In the genomic region with DNA sequence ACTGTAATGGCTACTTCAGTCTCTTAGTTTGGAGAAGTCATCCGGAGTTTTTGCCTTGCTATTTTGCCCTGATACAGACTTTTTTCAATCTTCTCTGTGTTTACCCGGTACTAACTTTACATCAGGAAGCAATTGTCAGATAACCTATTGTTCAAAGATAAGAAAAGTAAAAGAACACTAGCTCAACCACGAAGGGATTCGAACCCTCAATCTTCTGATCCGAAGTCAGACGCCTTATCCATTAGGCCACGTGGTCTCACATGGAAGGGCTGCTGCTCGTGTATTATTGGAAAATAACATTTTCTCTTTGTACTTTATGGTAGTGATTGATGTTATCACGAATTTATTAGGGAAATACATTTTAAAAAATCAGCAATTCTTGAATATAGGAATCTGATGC, we compare ENCODE assay signal across 9 mouse cellular contexts. TPM values are rescaled to one million over a fixed set of nuclear protein-coding genes. Genes with fewer than 3 reads are reported as not detected.
DNase-seq lines count a peak whose midpoint lies in the region; ATAC-seq and TF ChIP-seq lines count a peak whose summit lies in the region.
"Had no signal": no experiment of that assay in that cellular context is flagged by ENCODE, and none has a peak within 500 bp of the region (broad histone marks: within the 10 kb centered on the region; RNA-seq: fewer than 3 reads in every experiment).

No protein-coding gene starts in this region.

- no peak overlapping the region for H3K4me3 ChIP-seq in thymus, adult 2 months (ENCODE audit: control insufficient read depth, insufficient read depth, low read length)

- DNase-seq in adrenal gland, postnatal 10 days, result peak; percentile 68
- DNase-seq in adrenal gland, adult 8-10 months, result no peak
- peak; percentile 41 to 57 for DNase-seq in CD8-positive naive resting alpha-beta T cell, adult 2 months (ENCODE audit: low read depth in 2 of 2, low spot score in 2 of 2)
- peak; percentile 82 for DNase-seq in embryo, embryonic 11 days
- peak; percentile 39 to 61 for DNase-seq in heart, postnatal 10 days
- DNase-seq in layer of hippocampus, postnatal 10 days (ENCODE audit: low spot score in 2 of 2), result peak; percentile 51 to 73
- DNase-seq in thymus, adult 2 months, result peak; percentile 64

- H3K36me3 ChIP-seq in thymus, adult 2 months (ENCODE audit: control insufficient read depth, insufficient read depth, low read length), result no peaks in the 10 kb centered on the region
- H3K36me3 ChIP-seq: G1E had no signal

- peak; percentile 41; the same call in 1 of the 2 replicates for ATAC-seq in megakaryocyte-erythroid progenitor cell, adult 5-6 weeks (replicated peaks; ENCODE audit: low FRiP score, low TSS enrichment, poor library complexity, severe bottlenecking)

- TF ChIP-seq CTCF in thymus, adult 2 months (IDR thresholded peaks at IDR 0.05; ENCODE audit: borderline replicate concordance, control insufficient read depth, extremely low read depth, insufficient read depth, low read length, poor library complexity), result no peak

- no peak overlapping the region for H3K27ac ChIP-seq in thymus, adult 2 months (ENCODE audit: control insufficient read depth, insufficient read depth, low read length)

- H3K27me3 ChIP-seq in thymus, adult 2 months (ENCODE audit: control insufficient read depth, insufficient read depth, low read length), result no peaks in the 10 kb centered on the region

- intact Hi-C loops in heart, postnatal 10 days (cut with DNase I), result no loop called here

- H3K4me1 ChIP-seq in thymus, adult 2 months (replicated peaks; ENCODE audit: control insufficient read depth, insufficient read depth, low read length), result peaks cover 3% of the 10 kb centered on the region

- 10% methylated on average over 9 of the region's 9 CpGs for WGBS in thymus, adult 2 months

- TF ChIP-seq POLR2A in thymus, adult 2 months (IDR thresholded peaks at IDR 0.05; ENCODE audit: control insufficient read depth, extremely low read depth, insufficient read depth, low read length, poor library complexity), result no peak

RNA-seq across cellular contexts. Expression of a gene that starts 15.1 kb away (rescaled TPM):
- total RNA-seq in adrenal gland, postnatal 10 days (2021), result not detected
- total RNA-seq in adrenal gland, adult 8-10 months (2022), result not detected
- not detected for total RNA-seq in heart, postnatal 10 days (2021)
- total RNA-seq in layer of hippocampus, postnatal 10 days (2021), result under 1 TPM; 0.53 to 0.58 TPM
- total RNA-seq in megakaryocyte-erythroid progenitor cell, adult 5-6 weeks (2014; fragmentation: Nextera tagmentation), result not detected in 2 replicates
- not detected in 2 replicates for total RNA-seq in megakaryocyte-erythroid progenitor cell, adult 5-6 weeks (2017)
- 0.23 and 0.27 TPM in 2 replicates for polyA plus RNA-seq in thymus, adult 2 months (2012; rRNA removed)
- polyA plus RNA-seq: G1E had no signal

RNA-seq across cellular contexts. Expression of a gene that starts 27.1 kb away (rescaled TPM):
- 1,000 to 10,000 TPM in 1 of 2 experiments, 100 to 1,000 TPM in 1; 930 to 1,063 TPM for total RNA-seq in adrenal gland, postnatal 10 days (2021)
- total RNA-seq in adrenal gland, adult 8-10 months (2022), result 100 to 1,000 TPM; 381 to 523 (median 406) TPM
- 100 to 1,000 TPM; 743 to 812 TPM for total RNA-seq in heart, postnatal 10 days (2021)
- 100 to 1,000 TPM; 280 to 315 TPM for total RNA-seq in layer of hippocampus, postnatal 10 days (2021)
- total RNA-seq in megakaryocyte-erythroid progenitor cell, adult 5-6 weeks (2014; fragmentation: Nextera tagmentation), result 115 and 209 TPM in 2 replicates
- total RNA-seq in megakaryocyte-erythroid progenitor cell, adult 5-6 weeks (2017), result 683 and 1,187 TPM in 2 replicates
- 150 and 182 TPM in 2 replicates for polyA plus RNA-seq in thymus, adult 2 months (2012; rRNA removed)

RNA-seq across cellular contexts. Expression of a gene that starts 29.9 kb away (rescaled TPM):
- total RNA-seq in adrenal gland, postnatal 10 days (2021), result 100 to 1,000 TPM; 261 to 325 TPM
- 10 to 100 TPM in 3 of 4 experiments, 1 to 10 TPM in 1; 8.2 to 20.8 (median 16.2) TPM for total RNA-seq in adrenal gland, adult 8-10 months (2022)
- total RNA-seq in heart, postnatal 10 days (2021), result 100 to 1,000 TPM; 171 to 245 TPM
- total RNA-seq in layer of hippocampus, postnatal 10 days (2021), result 10 to 100 TPM; 45.7 to 51.3 TPM
- 41.1 and 66.5 TPM in 2 replicates for total RNA-seq in megakaryocyte-erythroid progenitor cell, adult 5-6 weeks (2014; fragmentation: Nextera tagmentation)
- 1,297 and 1,759 TPM in 2 replicates for total RNA-seq in megakaryocyte-erythroid progenitor cell, adult 5-6 weeks (2017)
- 4,070 and 5,945 TPM in 2 replicates for polyA plus RNA-seq in thymus, adult 2 months (2012; rRNA removed)

RNA-seq across cellular contexts. Expression of a gene that starts 31.4 kb away (rescaled TPM):
- 10 to 100 TPM; 76.3 to 91.7 TPM for total RNA-seq in adrenal gland, postnatal 10 days (2021)
- 1 to 10 TPM; 3.2 to 5.6 (median 4.7) TPM for total RNA-seq in adrenal gland, adult 8-10 months (2022)
- total RNA-seq in heart, postnatal 10 days (2021), result 10 to 100 TPM; 45.9 to 66.2 TPM
- total RNA-seq in layer of hippocampus, postnatal 10 days (2021), result 10 to 100 TPM; 19.1 to 19.9 TPM
- 189 and 293 TPM in 2 replicates for total RNA-seq in megakaryocyte-erythroid progenitor cell, adult 5-6 weeks (2014; fragmentation: Nextera tagmentation)
- 189 and 625 TPM in 2 replicates for total RNA-seq in megakaryocyte-erythroid progenitor cell, adult 5-6 weeks (2017)
- polyA plus RNA-seq in thymus, adult 2 months (2012; rRNA removed), result 496 and 661 TPM in 2 replicates

RNA-seq across cellular contexts. Expression of a gene that starts 38.1 kb away (rescaled TPM):
- under 1 TPM in 1 of 2 experiments, not detected in 1; 0.55 TPM for total RNA-seq in adrenal gland, postnatal 10 days (2021)
- not detected for total RNA-seq in adrenal gland, adult 8-10 months (2022)
- not detected for total RNA-seq in heart, postnatal 10 days (2021)
- total RNA-seq in layer of hippocampus, postnatal 10 days (2021), result not detected
- not detected in 2 replicates for total RNA-seq in megakaryocyte-erythroid progenitor cell, adult 5-6 weeks (2014; fragmentation: Nextera tagmentation)
- total RNA-seq in megakaryocyte-erythroid progenitor cell, adult 5-6 weeks (2017), result not detected in 2 replicates
- 0.05 and 0.15 TPM in 2 replicates for polyA plus RNA-seq in thymus, adult 2 months (2012; rRNA removed)
